Mouse (Mus musculus): ENCODE results near the gene Sfxn2. TPM values are rescaled to one million over a fixed set of nuclear protein-coding genes. Genes with fewer than 3 reads are reported as not detected.

The Sfxn2 gene
- polyA plus RNA-seq, 1 experiment: 6.5 TPM

- Histone ChIP-seq H3K36me3 (ENCODE audit: control insufficient read depth, insufficient read depth, low read length) (no peaks in the 10 kb centered on the region), H3K27ac (ENCODE audit: control insufficient read depth, insufficient read depth, low read length) (no peak overlapping the region), H3K4me1 (replicated peaks; ENCODE audit: control insufficient read depth, insufficient read depth, low read length) (peaks cover 30% of the 10 kb centered on the region), H3K4me3 (ENCODE audit: control insufficient read depth, insufficient read depth, low read length) (no peak overlapping the region), H3K27me3 (ENCODE audit: control insufficient read depth, insufficient read depth, low read length) (no peaks in the 10 kb centered on the region)
- DNase-seq: no peak
- WGBS: 95% methylated on average over 19 of the region's 19 CpGs
- TF ChIP-seq POLR2A (IDR thresholded peaks at IDR 0.05; ENCODE audit: control insufficient read depth, extremely low read depth, insufficient read depth, low read length, poor library complexity) (no peak), CTCF (IDR thresholded peaks at IDR 0.05; ENCODE audit: borderline replicate concordance, control insufficient read depth, extremely low read depth, insufficient read depth, low read length, poor library complexity) (no peak)
These were observed 50.9 kb downstream of the Sfxn2 start for GRCm38 (mm10) chr19:46623790-46624772.

GRCm38 (mm10) chr19:46625015-46625414 is 51.9 kb downstream of the Sfxn2 start:
- 99% methylated on average over 12 of the region's 12 CpGs for WGBS
- Histone ChIP-seq H3K4me3 (ENCODE audit: control insufficient read depth, insufficient read depth, low read length) (no peak overlapping the region), H3K36me3 (ENCODE audit: control insufficient read depth, insufficient read depth, low read length) (no peaks in the 10 kb centered on the region), H3K27me3 (ENCODE audit: control insufficient read depth, insufficient read depth, low read length) (no peaks in the 10 kb centered on the region), H3K27ac (ENCODE audit: control insufficient read depth, insufficient read depth, low read length) (no peak overlapping the region), H3K4me1 (replicated peaks; ENCODE audit: control insufficient read depth, insufficient read depth, low read length) (peaks cover 28% of the 10 kb centered on the region)
- DNase-seq: no peak
- TF ChIP-seq POLR2A (IDR thresholded peaks at IDR 0.05; ENCODE audit: control insufficient read depth, extremely low read depth, insufficient read depth, low read length, poor library complexity) (no peak), CTCF (IDR thresholded peaks at IDR 0.05; ENCODE audit: borderline replicate concordance, control insufficient read depth, extremely low read depth, insufficient read depth, low read length, poor library complexity) (no peak)

GRCm38 (mm10) chr19:46625519-46625918 is 52.4 kb downstream of the Sfxn2 start:
- Histone ChIP-seq H3K36me3 (ENCODE audit: control insufficient read depth, insufficient read depth, low read length) (no peaks in the 10 kb centered on the region), H3K27ac (ENCODE audit: control insufficient read depth, insufficient read depth, low read length) (no peak overlapping the region), H3K27me3 (ENCODE audit: control insufficient read depth, insufficient read depth, low read length) (no peaks in the 10 kb centered on the region), H3K4me3 (ENCODE audit: control insufficient read depth, insufficient read depth, low read length) (no peak overlapping the region), H3K4me1 (replicated peaks; ENCODE audit: control insufficient read depth, insufficient read depth, low read length) (peaks cover 24% of the 10 kb centered on the region)
- TF ChIP-seq POLR2A (IDR thresholded peaks at IDR 0.05; ENCODE audit: control insufficient read depth, extremely low read depth, insufficient read depth, low read length, poor library complexity) (no peak), CTCF (IDR thresholded peaks at IDR 0.05; ENCODE audit: borderline replicate concordance, control insufficient read depth, extremely low read depth, insufficient read depth, low read length, poor library complexity) (no peak)
- 91% methylated on average over 10 of the region's 10 CpGs for WGBS
- DNase-seq: no peak

- DNase-seq: no peak
- Histone ChIP-seq H3K36me3 (ENCODE audit: control insufficient read depth, insufficient read depth, low read length) (no peaks in the 10 kb centered on the region), H3K27me3 (ENCODE audit: control insufficient read depth, insufficient read depth, low read length) (no peaks in the 10 kb centered on the region), H3K4me3 (ENCODE audit: control insufficient read depth, insufficient read depth, low read length) (no peak overlapping the region), H3K4me1 (replicated peaks; ENCODE audit: control insufficient read depth, insufficient read depth, low read length) (peaks cover 5% of the 10 kb centered on the region), H3K27ac (ENCODE audit: control insufficient read depth, insufficient read depth, low read length) (no peak overlapping the region)
- WGBS: 97% methylated on average over 10 of the region's 10 CpGs
- no peak for TF ChIP-seq CTCF (IDR thresholded peaks at IDR 0.05; ENCODE audit: borderline replicate concordance, control insufficient read depth, extremely low read depth, insufficient read depth, low read length, poor library complexity)
- no peak for TF ChIP-seq POLR2A (IDR thresholded peaks at IDR 0.05; ENCODE audit: control insufficient read depth, extremely low read depth, insufficient read depth, low read length, poor library complexity)
These were observed 55.2 kb downstream of the Sfxn2 start for GRCm38 (mm10) chr19:46628403-46628802.

- 52% methylated on average over 9 of the region's 9 CpGs for WGBS
- Histone ChIP-seq H3K4me1 (replicated peaks; ENCODE audit: control insufficient read depth, insufficient read depth, low read length) (peaks cover 5% of the 10 kb centered on the region), H3K27me3 (ENCODE audit: control insufficient read depth, insufficient read depth, low read length) (no peaks in the 10 kb centered on the region), H3K27ac (ENCODE audit: control insufficient read depth, insufficient read depth, low read length) (no peak overlapping the region), H3K4me3 (ENCODE audit: control insufficient read depth, insufficient read depth, low read length) (no peak overlapping the region), H3K36me3 (ENCODE audit: control insufficient read depth, insufficient read depth, low read length) (no peaks in the 10 kb centered on the region)
- no peak for DNase-seq
- no peak for TF ChIP-seq POLR2A (IDR thresholded peaks at IDR 0.05; ENCODE audit: control insufficient read depth, extremely low read depth, insufficient read depth, low read length, poor library complexity)
- TF ChIP-seq CTCF (IDR thresholded peaks at IDR 0.05; ENCODE audit: borderline replicate concordance, control insufficient read depth, extremely low read depth, insufficient read depth, low read length, poor library complexity): no peak
These were observed 56.6 kb downstream of the Sfxn2 start for GRCm38 (mm10) chr19:46629807-46630206.

- Histone ChIP-seq H3K27ac (ENCODE audit: control insufficient read depth, insufficient read depth, low read length) (no peak overlapping the region), H3K4me1 (replicated peaks; ENCODE audit: control insufficient read depth, insufficient read depth, low read length) (peaks cover 5% of the 10 kb centered on the region), H3K27me3 (ENCODE audit: control insufficient read depth, insufficient read depth, low read length) (no peaks in the 10 kb centered on the region), H3K36me3 (ENCODE audit: control insufficient read depth, insufficient read depth, low read length) (no peaks in the 10 kb centered on the region), H3K4me3 (ENCODE audit: control insufficient read depth, insufficient read depth, low read length) (no peak overlapping the region)
- DNase-seq: no peak
- no peak for TF ChIP-seq CTCF (IDR thresholded peaks at IDR 0.05; ENCODE audit: borderline replicate concordance, control insufficient read depth, extremely low read depth, insufficient read depth, low read length, poor library complexity)
- TF ChIP-seq POLR2A (IDR thresholded peaks at IDR 0.05; ENCODE audit: control insufficient read depth, extremely low read depth, insufficient read depth, low read length, poor library complexity): no peak
- WGBS: 98% methylated on average over 9 of the region's 9 CpGs
These were observed 58.5 kb downstream of the Sfxn2 start for GRCm38 (mm10) chr19:46631637-46632036.

All from thymus, adult 2 months (tissue).